Mouse (Mus musculus) heart, embryonic 13.5 days (tissue): ENCODE measurements around the gene Kpna6. TPM values are rescaled to one million over a fixed set of nuclear protein-coding genes. Genes with fewer than 3 reads are reported as not detected.
"Not testable (repeated sequence)": the region's sequence is repeated elsewhere in the genome, so short reads cannot be mapped to it uniquely, and the experiment has no call there.

Source experiments
- ATAC-seq: fragments of 200-750 bp; cut with Nextera tagmentation; 2 replicates; pipeline ENCODE4 v1.8.0; 2017; ENCODE audit warnings: moderate TSS enrichment; ENCODE audit not compliant: insufficient number of reproducible peaks, low FRiP score, low TSS enrichment; ENCODE audit errors: extremely low read depth
- H3K27ac ChIP-seq: fragments of 300-500 bp; sonication (generic); replicated peaks from 2 replicates; pipeline ENCODE4 v1.5.1; 2015; ENCODE audit warnings: moderate library complexity, mild to moderate bottlenecking, inconsistent platforms
- H3K27me3 ChIP-seq: fragments of 300-500 bp; sonication (generic); replicated peaks from 2 replicates; pipeline ENCODE4 v1.6.1; 2015; ENCODE audit warnings: mild to moderate bottlenecking, inconsistent platforms
- H3K36me3 ChIP-seq: fragments of 300-500 bp; sonication (generic); 2 replicates; pipeline ENCODE4 v1.6.1; 2015; ENCODE audit warnings: mild to moderate bottlenecking, inconsistent platforms
- H3K4me1 ChIP-seq: fragments of 300-500 bp; sonication (generic); 2 replicates; pipeline ENCODE4 v1.6.1; 2015; ENCODE audit warnings: inconsistent platforms
- H3K4me2 ChIP-seq: fragments of 300-500 bp; sonication (generic); 2 replicates; pipeline ENCODE4 v1.6.1; 2015; ENCODE audit warnings: inconsistent platforms, mild to moderate bottlenecking, moderate library complexity
- H3K4me3 ChIP-seq: fragments of 300-500 bp; sonication (generic); 2 replicates; pipeline ENCODE4 v1.5.1; 2015; ENCODE audit warnings: moderate library complexity, mild to moderate bottlenecking, inconsistent platforms
- H3K9ac ChIP-seq: fragments of 300-500 bp; sonication (generic); 2 replicates; pipeline ENCODE4 v1.6.1; 2015; ENCODE audit warnings: inconsistent platforms, mild to moderate bottlenecking, moderate library complexity
- H3K9me3 ChIP-seq: fragments of 300-500 bp; sonication (generic); 2 replicates; pipeline ENCODE4 v1.6.1; 2016; ENCODE audit warnings: inconsistent platforms
- WGBS: fragments of 180-500 bp; shearing (Covaris S2); methylation state at CpG from one replicate; pipeline ENCODE4 v1.1.7; 2015; ENCODE audit warnings: mixed read lengths; 5-methylcytosine and 5-hydroxymethylcytosine counted together
- polyA plus RNA-seq: library from polyadenylated mRNA; unstranded; fragments of >200 nt; fragmentation: Nextera tagmentation; extraction: Ambion mirVana; gene quantifications from 2 replicates; pipeline ENCODE4 v1.2.1, GENCODE M21; 2015

Gene Kpna6
- polyA plus RNA-seq, result 13.3 TPM in 2 replicates

DNA sequence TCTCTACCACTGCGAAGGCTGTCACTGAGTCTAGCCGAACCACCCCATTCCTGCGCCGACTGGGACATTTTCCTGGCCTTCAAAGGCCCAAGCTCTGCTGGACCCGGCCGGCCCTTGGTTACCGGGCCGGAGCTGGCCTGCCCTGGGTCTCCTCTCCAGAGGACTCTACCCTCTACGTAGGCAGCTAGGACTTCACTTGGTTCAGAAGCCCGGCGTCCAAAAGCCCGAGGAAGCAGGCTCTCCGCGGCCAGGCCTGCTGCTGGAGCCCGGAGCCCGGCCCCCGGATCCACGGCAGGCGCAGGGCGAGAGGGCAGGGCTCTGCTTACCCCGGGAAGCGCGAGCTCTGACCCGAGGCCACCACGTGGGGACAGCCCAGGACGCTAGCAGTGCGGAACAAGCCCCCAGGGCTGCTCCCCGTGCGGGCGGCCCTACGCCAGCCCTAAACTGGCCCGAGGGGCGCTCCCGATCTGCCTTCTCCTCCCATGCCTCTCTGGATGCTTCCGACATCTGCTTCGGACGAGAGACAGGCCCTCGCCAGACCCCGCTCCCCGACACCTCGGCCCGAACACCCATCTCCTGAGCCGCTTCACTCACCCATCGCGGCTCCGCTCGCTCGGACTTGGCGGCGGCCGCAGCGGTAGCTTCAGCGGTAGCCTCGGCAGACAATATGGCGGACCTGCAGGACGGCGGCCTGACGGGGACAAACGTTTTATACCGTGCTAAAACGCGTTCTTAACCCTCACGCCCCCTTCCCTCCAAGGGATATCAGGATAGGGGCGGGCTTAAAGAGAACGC is at the start of gene Kpna6:
Gene Kpna6 (minus strand): TSS at position 685 of the 795 bp plus-strand sequence.
- peak; percentile 72 for ATAC-seq

DNA sequence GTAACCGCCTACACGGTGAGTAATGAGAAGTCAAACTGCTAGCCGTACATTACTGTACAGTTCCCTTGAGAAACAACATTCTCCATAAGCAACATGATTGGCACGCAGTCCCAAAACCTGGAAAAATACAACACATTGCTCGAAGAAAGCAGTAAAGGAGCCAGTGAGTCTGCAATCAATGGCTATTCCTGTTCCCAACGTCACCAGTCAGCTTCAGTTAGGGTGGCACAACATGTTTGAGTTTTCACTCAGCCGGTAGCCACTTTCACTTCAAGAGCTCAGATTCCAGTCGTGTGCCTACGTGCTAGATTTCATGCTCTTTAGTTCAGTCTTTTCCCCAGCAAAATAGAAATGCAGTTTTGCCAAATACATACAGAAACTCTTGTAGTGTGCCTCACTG is 43.7 kb upstream of the Kpna6 start:
- WGBS, result 91% methylated on average over 9 of the region's 9 CpGs
- H3K27me3 ChIP-seq, result no peaks in the 10 kb centered on the region
- no peak for ATAC-seq

More for the DNA sequence above, at the start of gene Kpna6:
- H3K27me3 ChIP-seq, result no peaks in the 10 kb centered on the region
- H3K9ac ChIP-seq, result peak within 1 kb of the TSS; percentile 97
- WGBS, result under 1% methylated on average over 65 of the region's 65 CpGs
- H3K36me3 ChIP-seq, result peaks cover 35% of the 10 kb centered on the region
- peak within 1 kb of the TSS; percentile 97 for H3K27ac ChIP-seq
- peaks cover 20% of the 10 kb centered on the region for H3K4me1 ChIP-seq
- H3K4me3 ChIP-seq, result peak within 1 kb of the TSS; percentile 93
- no peaks in the 10 kb centered on the region for H3K9me3 ChIP-seq
- peak within 1 kb of the TSS; percentile 90 for H3K4me2 ChIP-seq

DNA sequence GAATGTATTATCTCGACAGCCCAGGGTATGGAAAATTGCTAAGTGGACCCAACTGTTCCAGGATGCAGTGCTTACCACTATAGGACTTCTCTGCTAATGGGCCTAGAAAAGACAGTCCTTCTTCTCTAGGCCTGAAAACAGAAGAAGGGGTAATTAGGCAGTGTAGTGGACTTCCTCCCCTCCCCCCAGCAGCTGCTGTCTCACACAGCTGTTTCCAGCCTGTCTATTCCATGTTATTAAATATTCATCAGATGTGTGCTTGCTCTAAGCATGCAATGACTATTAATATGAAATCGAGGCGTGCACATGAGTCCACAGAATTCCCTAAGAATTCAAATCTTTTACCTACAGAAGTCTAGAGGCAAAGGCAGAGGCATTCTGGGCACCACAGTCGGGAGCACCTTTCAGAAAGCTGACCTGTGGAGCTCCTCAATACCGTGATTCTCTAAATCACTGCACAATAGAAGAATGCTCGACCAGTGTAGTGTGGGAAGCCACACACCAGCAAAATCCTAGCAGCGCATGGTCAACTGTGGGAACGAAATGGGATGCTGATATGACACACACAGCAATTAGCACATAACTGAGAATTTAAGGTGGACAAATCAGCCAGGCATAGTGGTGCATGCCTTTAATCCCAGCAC is 37.0 kb upstream of the Kpna6 start:
- no peak for ATAC-seq
- no peak overlapping the region for H3K4me2 ChIP-seq
- no peaks in the 10 kb centered on the region for H3K27me3 ChIP-seq
- no peak overlapping the region for H3K9ac ChIP-seq
- peaks cover 9% of the 10 kb centered on the region for H3K4me1 ChIP-seq
- H3K9me3 ChIP-seq, result no peaks in the 10 kb centered on the region
- peak overlapping the region; percentile 46 for H3K27ac ChIP-seq
- 77% methylated on average over 8 of the region's 8 CpGs for WGBS
- H3K4me3 ChIP-seq, result no peak overlapping the region
- H3K36me3 ChIP-seq, result peaks cover 97% of the 10 kb centered on the region

More for the DNA sequence above, 43.7 kb upstream of the Kpna6 start:
- H3K4me1 ChIP-seq, result no peaks in the 10 kb centered on the region
- H3K27ac ChIP-seq, result no peak overlapping the region
- no peak overlapping the region for H3K4me3 ChIP-seq
- H3K9ac ChIP-seq, result no peak overlapping the region
- peaks cover 89% of the 10 kb centered on the region for H3K36me3 ChIP-seq
- no peak overlapping the region for H3K4me2 ChIP-seq
- H3K9me3 ChIP-seq, result no peaks in the 10 kb centered on the region

DNA sequence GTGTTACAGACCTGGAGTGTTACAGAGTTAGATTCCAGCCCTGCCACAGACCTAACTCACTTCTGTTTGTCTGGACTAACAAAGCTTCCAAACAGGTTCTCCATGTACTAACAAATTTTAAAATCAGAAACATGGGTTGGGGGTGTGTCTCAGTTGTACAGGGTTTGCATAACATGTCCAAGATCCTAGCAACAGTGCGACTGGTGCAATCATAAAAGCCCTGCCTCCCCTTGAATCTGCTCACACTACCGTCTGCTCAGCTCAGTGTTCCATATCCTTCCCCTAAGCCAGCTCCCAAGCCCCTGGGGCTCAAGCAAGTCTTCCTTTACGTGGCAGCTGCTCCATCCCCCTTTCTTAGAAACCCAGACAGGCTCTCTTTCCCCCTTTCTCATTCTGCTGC is 34.2 kb upstream of the Kpna6 start:
- H3K36me3 ChIP-seq, result peaks cover 92% of the 10 kb centered on the region
- 74% methylated on average over 3 of the region's 3 CpGs for WGBS
- H3K27ac ChIP-seq, result no peak overlapping the region
- H3K4me3 ChIP-seq, result no peak overlapping the region
- no peaks in the 10 kb centered on the region for H3K9me3 ChIP-seq
- no peak overlapping the region for H3K9ac ChIP-seq
- H3K4me2 ChIP-seq, result no peak overlapping the region
- ATAC-seq, result no peak
- H3K4me1 ChIP-seq, result peaks cover 34% of the 10 kb centered on the region
- H3K27me3 ChIP-seq, result no peaks in the 10 kb centered on the region

DNA sequence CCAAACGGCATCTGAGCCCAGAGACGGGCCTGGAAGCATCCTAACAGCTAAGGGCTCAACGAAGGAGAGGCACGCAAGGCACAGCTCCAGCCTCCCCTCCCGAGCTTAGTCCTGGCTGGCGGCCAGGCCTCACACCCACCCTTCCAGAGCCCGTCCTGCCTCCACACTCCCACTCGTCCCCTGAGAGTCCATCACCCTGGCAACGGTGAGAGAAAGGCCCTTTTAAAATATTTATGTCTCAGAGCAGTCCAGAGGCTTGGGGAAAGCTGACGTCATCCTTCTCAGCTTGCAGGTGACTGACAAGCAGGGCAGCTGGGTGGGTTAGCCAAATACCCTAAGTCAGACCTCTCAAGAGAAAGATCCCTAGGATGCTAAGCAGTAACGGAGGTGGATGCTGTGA is 29.9 kb upstream of the Kpna6 start:
- Histone ChIP-seq H3K4me2 (peak overlapping the region; percentile 40), H3K9ac (peak overlapping the region; percentile 56), H3K27ac (peak overlapping the region; percentile 80), H3K4me1 (peaks cover 43% of the 10 kb centered on the region), H3K27me3 (no peaks in the 10 kb centered on the region), H3K36me3 (peaks cover 56% of the 10 kb centered on the region), H3K9me3 (no peaks in the 10 kb centered on the region), H3K4me3 (no peak overlapping the region)
- peak; percentile 82; the same call in 1 of the 2 replicates for ATAC-seq
- WGBS, result 12% methylated on average over 11 of the region's 11 CpGs

DNA sequence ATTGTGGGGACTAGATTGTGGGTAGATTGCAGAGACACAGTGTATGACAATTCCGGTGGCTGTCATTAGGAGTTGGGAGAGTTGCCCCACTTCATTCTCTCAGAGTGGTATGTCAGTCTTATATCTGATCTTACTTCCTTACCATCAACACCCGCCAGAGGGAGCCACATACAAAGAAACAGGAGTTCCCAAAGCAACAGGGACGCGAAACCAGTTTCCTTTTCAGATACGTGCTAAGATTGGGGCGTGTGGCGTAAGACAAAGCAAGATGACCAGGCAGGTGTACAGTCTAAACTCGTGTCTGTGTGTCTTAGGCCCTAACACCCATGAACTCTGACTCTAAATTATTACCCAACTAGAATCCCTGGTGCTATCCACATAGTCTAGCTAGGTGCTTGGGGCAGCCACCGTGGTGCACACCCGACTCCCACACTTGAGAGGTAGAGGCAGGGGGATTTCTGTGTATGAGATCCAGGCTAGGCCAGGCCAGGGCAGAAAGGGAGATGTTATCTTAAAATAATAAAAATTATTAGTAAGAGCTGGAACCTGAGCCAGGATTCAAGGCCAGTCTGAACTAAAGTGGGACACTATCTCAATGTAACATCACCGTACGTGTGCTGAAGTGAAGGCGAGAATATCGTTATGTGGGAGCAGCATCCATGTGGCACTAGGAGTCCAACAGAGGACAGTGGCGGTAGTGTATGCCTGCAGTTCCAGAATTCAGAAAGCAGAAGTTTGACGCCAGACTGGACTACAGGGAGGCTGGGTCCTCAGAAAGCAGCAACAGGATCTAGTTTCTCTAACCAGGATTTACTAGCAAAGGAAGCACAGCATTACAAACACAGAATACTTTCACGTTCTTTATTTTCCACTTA is 29.2 kb upstream of the Kpna6 start:
- Histone ChIP-seq H3K4me3 (no peak overlapping the region), H3K9me3 (no peaks in the 10 kb centered on the region), H3K4me1 (peaks cover 49% of the 10 kb centered on the region), H3K27me3 (no peaks in the 10 kb centered on the region), H3K36me3 (peaks cover 50% of the 10 kb centered on the region), H3K9ac (peak overlapping the region; percentile 56), H3K27ac (peak overlapping the region; percentile 80), H3K4me2 (peak overlapping the region; percentile 40)
- no peak for ATAC-seq
- WGBS, result 46% methylated on average over 17 of the region's 17 CpGs

DNA sequence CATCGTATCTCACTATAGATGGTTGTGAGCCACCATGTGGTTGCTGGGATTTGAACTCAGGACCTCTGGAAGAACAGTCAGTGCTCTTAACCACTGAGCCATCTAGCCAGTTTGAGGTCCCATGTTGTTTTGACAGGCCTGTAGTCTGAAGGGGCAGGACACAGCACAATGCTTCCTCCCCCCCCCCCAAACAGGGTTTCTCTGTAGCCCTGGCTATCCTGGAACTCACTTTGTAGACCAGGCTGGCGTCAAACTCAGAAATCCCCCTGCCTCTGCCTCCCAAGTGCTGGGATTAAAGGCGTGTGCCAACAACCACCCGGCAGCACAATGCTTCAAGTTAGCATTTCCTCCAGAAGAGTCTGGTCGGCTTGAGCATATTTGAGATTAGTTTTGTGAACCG is 28.1 kb upstream of the Kpna6 start:
- WGBS, result 84% methylated on average over 6 of the region's 6 CpGs
- H3K4me2 ChIP-seq, H3K4me3 ChIP-seq, H3K9ac ChIP-seq, H3K27ac ChIP-seq, ATAC-seq, H3K9me3 ChIP-seq, H3K27me3 ChIP-seq: not testable (repeated sequence)
- H3K4me1 ChIP-seq, result peaks cover 52% of the 10 kb centered on the region
- H3K36me3 ChIP-seq, result peaks cover 39% of the 10 kb centered on the region

DNA sequence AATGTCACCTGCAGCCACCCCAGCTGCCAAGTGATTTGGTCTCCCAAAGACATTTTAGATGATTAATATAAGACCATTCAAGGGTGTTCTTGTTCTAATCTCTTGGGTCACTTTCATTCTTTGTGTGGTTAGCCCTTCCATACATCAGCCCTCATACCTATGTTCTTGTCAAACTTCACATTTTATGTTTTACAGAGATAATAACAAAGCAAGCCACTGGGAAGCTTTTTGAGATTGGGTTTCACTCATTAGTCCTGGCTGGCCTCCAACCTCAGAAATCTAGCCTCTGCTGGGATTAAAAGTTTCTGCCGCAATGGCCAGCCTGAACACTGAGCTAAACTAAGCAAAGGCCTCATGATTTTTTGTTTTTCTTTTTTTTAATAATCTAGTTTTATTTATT is 27.6 kb upstream of the Kpna6 start:
- WGBS, result 70% methylated on average over 1 of the region's 1 CpGs
- Histone ChIP-seq H3K27ac (no peak overlapping the region), H3K4me1 (peaks cover 57% of the 10 kb centered on the region), H3K9ac (no peak overlapping the region), H3K4me2 (no peak overlapping the region), H3K36me3 (peaks cover 34% of the 10 kb centered on the region), H3K4me3 (no peak overlapping the region), H3K9me3 (no peaks in the 10 kb centered on the region), H3K27me3 (no peaks in the 10 kb centered on the region)
- ATAC-seq, result no peak

DNA sequence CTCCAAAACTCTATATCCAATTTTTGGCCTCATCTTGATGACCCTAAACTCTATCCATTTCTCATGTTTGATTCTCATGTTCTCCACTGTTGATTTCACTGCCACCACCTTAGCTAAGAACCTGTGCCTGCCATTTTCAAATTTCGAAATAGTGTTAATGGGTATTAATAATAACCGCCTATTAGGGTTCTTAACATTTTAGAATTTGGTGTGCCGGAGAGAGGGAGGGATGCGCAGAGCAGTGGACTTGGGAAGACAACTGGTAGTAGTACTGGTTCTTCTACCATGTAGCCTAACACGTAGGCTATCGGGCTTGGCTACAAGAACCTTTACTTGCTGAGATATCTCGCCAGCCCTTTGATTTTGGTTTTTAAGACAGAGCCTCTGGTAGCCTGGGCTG is 24.6 kb upstream of the Kpna6 start:
- no peaks in the 10 kb centered on the region for H3K9me3 ChIP-seq

DNA sequence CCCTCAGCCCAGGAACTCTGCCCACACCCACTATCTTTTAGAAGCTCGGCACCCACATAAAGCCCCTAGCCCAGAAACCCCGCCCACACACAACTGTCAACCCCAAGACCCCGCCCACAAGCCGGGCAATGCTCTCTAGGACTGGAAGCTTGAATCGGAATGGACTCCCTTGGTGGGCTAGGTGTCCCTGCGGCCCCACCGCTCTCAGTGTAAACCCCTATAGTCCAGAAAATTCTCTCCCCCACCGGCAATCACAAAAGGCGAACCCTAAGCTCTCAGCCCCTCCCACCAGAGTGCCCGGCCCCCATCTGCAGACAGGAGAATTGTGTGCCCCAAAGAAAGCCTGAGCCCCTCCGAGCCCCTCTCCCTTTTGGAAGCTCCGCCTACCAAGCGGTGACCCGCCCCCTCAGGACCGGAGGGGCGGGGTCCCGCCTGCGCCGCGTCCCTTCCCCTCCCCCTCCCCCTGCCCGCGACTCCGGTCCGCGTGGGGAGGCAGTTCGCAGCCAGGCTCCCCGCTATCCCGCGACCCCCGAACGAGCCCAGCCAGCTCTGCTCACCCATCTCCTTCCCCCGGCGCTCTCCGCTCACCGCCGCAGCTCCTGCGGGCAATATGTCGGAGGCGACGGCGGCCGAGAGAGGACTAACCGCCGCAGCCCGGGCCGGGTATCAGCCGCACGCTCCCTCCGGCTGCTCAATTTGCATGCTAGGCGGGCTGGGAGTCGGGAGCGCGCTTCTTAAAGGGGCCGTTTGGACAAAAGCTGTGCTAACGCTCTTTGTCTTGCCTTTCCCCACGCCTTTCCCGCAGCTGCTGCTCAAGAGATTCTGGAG is 23.8 kb upstream of the Kpna6 start, which contains the start of gene Tmem39b:
Gene Tmem39b (minus strand): TSS at position 681 of the 828 bp plus-strand sequence.
- Histone ChIP-seq H3K4me3 (peak within 1 kb of the TSS; percentile 80), H3K9ac (peak within 1 kb of the TSS; percentile 90), H3K9me3 (no peaks in the 10 kb centered on the region), H3K4me2 (peak within 1 kb of the TSS; percentile 82), H3K27me3 (no peaks in the 10 kb centered on the region), H3K4me1 (peaks cover 33% of the 10 kb centered on the region), H3K36me3 (peaks cover 33% of the 10 kb centered on the region), H3K27ac (peak within 1 kb of the TSS; percentile 89)
- WGBS, result under 1% methylated on average over 57 of the region's 57 CpGs
- ATAC-seq, result peak; percentile 84

More for the DNA sequence above, 24.6 kb upstream of the Kpna6 start:
- Histone ChIP-seq H3K36me3 (peaks cover 32% of the 10 kb centered on the region), H3K9ac (peak overlapping the region; percentile 90), H3K4me1 (peaks cover 41% of the 10 kb centered on the region), H3K4me3 (peak overlapping the region; percentile 80), H3K4me2 (peak overlapping the region; percentile 82), H3K27ac (peak overlapping the region; percentile 89), H3K27me3 (no peaks in the 10 kb centered on the region)
- no peak for ATAC-seq
- WGBS, result 80% methylated on average over 7 of the region's 7 CpGs
